Mouse (Mus musculus) intestine, embryonic 16.5 days (tissue): ENCODE results near the gene Gm44502. TPM values are rescaled to one million over a fixed set of nuclear protein-coding genes. Genes with fewer than 3 reads are reported as not detected.

Source experiments
- ATAC-seq: fragments of 200-750 bp; cut with Nextera tagmentation; 2 replicates; pipeline ENCODE4 v1.8.0; 2017; ENCODE audit warnings: moderate TSS enrichment, moderate library complexity
- H3K27ac ChIP-seq: fragments of 300-500 bp; sonication (generic); 2 replicates; pipeline ENCODE4 v1.5.1; 2014; ENCODE audit warnings: mild to moderate bottlenecking, low read length
- H3K27me3 ChIP-seq: fragments of 300-500 bp; sonication (generic); replicated peaks from 2 replicates; pipeline ENCODE4 v1.6.1; 2014; ENCODE audit warnings: low read length, control low read depth, mixed read lengths; ENCODE audit not compliant: control insufficient read depth, insufficient read depth
- H3K36me3 ChIP-seq: fragments of 300-500 bp; sonication (generic); 2 replicates; pipeline ENCODE4 v1.6.1; 2014; ENCODE audit warnings: low read length, control low read depth; ENCODE audit not compliant: control insufficient read depth, insufficient read depth
- H3K4me1 ChIP-seq: fragments of 300-500 bp; sonication (generic); 2 replicates; pipeline ENCODE4 v1.6.1; 2014; ENCODE audit warnings: low read length, control low read depth, mixed read lengths; ENCODE audit not compliant: control insufficient read depth, insufficient read depth
- H3K4me2 ChIP-seq: fragments of 300-500 bp; sonication (generic); 2 replicates; pipeline ENCODE4 v1.6.1; 2014; ENCODE audit warnings: low read depth, low read length, control low read depth
- H3K4me3 ChIP-seq: fragments of 300-500 bp; sonication (generic); 2 replicates; pipeline ENCODE4 v1.5.1; 2014; ENCODE audit warnings: mild to moderate bottlenecking, low read length
- H3K9ac ChIP-seq: fragments of 300-500 bp; sonication (generic); 2 replicates; pipeline ENCODE4 v1.6.1; 2014; ENCODE audit warnings: low read depth, low read length
- H3K9me3 ChIP-seq: fragments of 300-500 bp; sonication (generic); 2 replicates; pipeline ENCODE4 v1.6.1; 2016; ENCODE audit warnings: low read length, control low read depth; ENCODE audit not compliant: control insufficient read depth
- WGBS: fragments of 180-500 bp; shearing (Covaris S2); extraction: QIAGEN DNeasy Blood & Tissue Kit; methylation state at CpG from one replicate; pipeline ENCODE4 v1.1.7; 2014; 5-methylcytosine and 5-hydroxymethylcytosine counted together
- polyA plus RNA-seq: library from polyadenylated mRNA; unstranded; fragments of >200 nt; fragmentation: Nextera tagmentation; extraction: Ambion mirVana; gene quantifications from 2 replicates; pipeline ENCODE4 v1.2.1, GENCODE M21; 2015

The Gm44502 gene
- polyA plus RNA-seq, 1 experiment from 2014 or later: not detected

GRCm38 (mm10) chr15:89396883-89397282, 32.6 kb downstream of the Gm44502 start:
- Histone ChIP-seq H3K9me3 (no peaks in the 10 kb centered on the region), H3K27me3 (no peaks in the 10 kb centered on the region), H3K4me2 (no peak overlapping the region), H3K27ac (no peak overlapping the region; the same call in 1 of the 2 replicates), H3K4me1 (peaks cover 6% of the 10 kb centered on the region; the same call in 1 of the 2 replicates), H3K36me3 (no peaks in the 10 kb centered on the region), H3K4me3 (no peak overlapping the region), H3K9ac (no peak overlapping the region)
- peak; percentile 94 for ATAC-seq
- 68% methylated on average over 4 of the region's 4 CpGs for WGBS

GRCm38 (mm10) chr15:89390081-89390480, 39.4 kb downstream of the Gm44502 start:
- Histone ChIP-seq H3K9me3 (no peaks in the 10 kb centered on the region), H3K4me1 (no peaks in the 10 kb centered on the region), H3K27me3 (peaks cover 3% of the 10 kb centered on the region; the same call in 1 of the 2 replicates), H3K9ac (no peak overlapping the region), H3K36me3 (no peaks in the 10 kb centered on the region), H3K27ac (no peak overlapping the region), H3K4me3 (no peak overlapping the region), H3K4me2 (no peak overlapping the region)
- no peak for ATAC-seq
- 91% methylated on average over 10 of the region's 10 CpGs for WGBS

- WGBS: 42% methylated on average over 12 of the region's 12 CpGs
- Histone ChIP-seq H3K4me2 (no peak overlapping the region), H3K9ac (no peak overlapping the region), H3K4me1 (no peaks in the 10 kb centered on the region), H3K4me3 (no peak overlapping the region), H3K9me3 (no peaks in the 10 kb centered on the region), H3K27me3 (peaks cover 3% of the 10 kb centered on the region), H3K36me3 (no peaks in the 10 kb centered on the region), H3K27ac (no peak overlapping the region)
- ATAC-seq: no peak
These were observed 42.4 kb downstream of the Gm44502 start for GRCm38 (mm10) chr15:89387127-89387526.

GRCm38 (mm10) chr15:89384617-89385016, 44.9 kb downstream of the Gm44502 start, which contains the start of gene Klhdc7b:
TSS of gene Klhdc7b (plus strand) at chr15:89384917.
- 89% methylated on average over 7 of the region's 7 CpGs for WGBS
- H3K9ac ChIP-seq: no peak within 1 kb of the TSS
- no peak within 1 kb of the TSS for H3K27ac ChIP-seq
- peaks cover 9% of the 10 kb centered on the region for H3K27me3 ChIP-seq
- H3K36me3 ChIP-seq: no peaks in the 10 kb centered on the region
- ATAC-seq: no peak
- H3K4me3 ChIP-seq: no peak within 1 kb of the TSS
- no peaks in the 10 kb centered on the region for H3K9me3 ChIP-seq
- H3K4me1 ChIP-seq: no peaks in the 10 kb centered on the region
- no peak within 1 kb of the TSS for H3K4me2 ChIP-seq

GRCm38 (mm10) chr15:89379429-89379828, 50.1 kb downstream of the Gm44502 start:
- WGBS: 11% methylated on average over 10 of the region's 10 CpGs
- ATAC-seq: no peak
- Histone ChIP-seq H3K27ac (no peak overlapping the region), H3K36me3 (no peaks in the 10 kb centered on the region), H3K9me3 (no peaks in the 10 kb centered on the region), H3K4me3 (peak overlapping the region; percentile 44), H3K9ac (peak overlapping the region; percentile 39; the same call in 1 of the 2 replicates), H3K4me1 (peaks cover 20% of the 10 kb centered on the region), H3K4me2 (peak overlapping the region; percentile 78), H3K27me3 (peaks cover 44% of the 10 kb centered on the region)

GRCm38 (mm10) chr15:89378831-89379401, 50.6 kb downstream of the Gm44502 start, which contains the start of gene Odf3b:
TSS of gene Odf3b (minus strand) at chr15:89379282.
- peak within 1 kb of the TSS; percentile 44 for H3K4me3 ChIP-seq
- WGBS: under 1% methylated on average over 33 of the region's 33 CpGs
- H3K4me1 ChIP-seq: peaks cover 23% of the 10 kb centered on the region
- no peaks in the 10 kb centered on the region for H3K9me3 ChIP-seq
- ATAC-seq: peak; percentile 19; the same call in 1 of the 2 replicates
- peak within 1 kb of the TSS; percentile 78 for H3K4me2 ChIP-seq
- H3K27ac ChIP-seq: no peak within 1 kb of the TSS
- peak within 1 kb of the TSS; percentile 39 for H3K9ac ChIP-seq
- H3K27me3 ChIP-seq: peaks cover 44% of the 10 kb centered on the region
- H3K36me3 ChIP-seq: no peaks in the 10 kb centered on the region

GRCm38 (mm10) chr15:89377938-89378828, 51.3 kb downstream of the Gm44502 start:
- Histone ChIP-seq H3K4me2 (peak overlapping the region; percentile 78), H3K9me3 (no peaks in the 10 kb centered on the region), H3K4me1 (peaks cover 23% of the 10 kb centered on the region), H3K27me3 (peaks cover 44% of the 10 kb centered on the region), H3K27ac (no peak overlapping the region), H3K9ac (peak overlapping the region; percentile 39), H3K4me3 (peak overlapping the region; percentile 44), H3K36me3 (no peaks in the 10 kb centered on the region)
- ATAC-seq: no peak
- whole genome bisulfite sequencing: 15% methylated on average over 45 of the region's 46 CpGs

GRCm38 (mm10) chr15:89377362-89377761, 52.1 kb downstream of the Gm44502 start:
- no peaks in the 10 kb centered on the region for H3K9me3 ChIP-seq
- H3K27me3 ChIP-seq: peaks cover 44% of the 10 kb centered on the region
- H3K27ac ChIP-seq: no peak overlapping the region
- H3K4me2 ChIP-seq: peak overlapping the region; percentile 30; the same call in 1 of the 2 replicates
- peaks cover 29% of the 10 kb centered on the region for H3K4me1 ChIP-seq
- WGBS: 3% methylated on average over 18 of the region's 18 CpGs
- ATAC-seq: no peak
- 0 out of 2 replicates have a peak overlapping the region, but pooled peaks have one; percentile 4 for H3K9ac ChIP-seq
- H3K36me3 ChIP-seq: no peaks in the 10 kb centered on the region
- H3K4me3 ChIP-seq: peak overlapping the region; percentile 19; the same call in 1 of the 2 replicates

- ATAC-seq: no peak
- peaks cover 44% of the 10 kb centered on the region for H3K27me3 ChIP-seq
- H3K9ac ChIP-seq: 0 out of 2 replicates have a peak within 1 kb of the TSS, but pooled peaks have one; percentile 4
- H3K4me2 ChIP-seq: peak within 1 kb of the TSS; percentile 30; the same call in 1 of the 2 replicates
- H3K4me3 ChIP-seq: peak within 1 kb of the TSS; percentile 19; the same call in 1 of the 2 replicates
- H3K9me3 ChIP-seq: no peaks in the 10 kb centered on the region
- 23% methylated on average over 16 of the region's 16 CpGs for WGBS
- peaks cover 30% of the 10 kb centered on the region for H3K4me1 ChIP-seq
- H3K27ac ChIP-seq: no peak within 1 kb of the TSS
- peaks cover 2% of the 10 kb centered on the region for H3K36me3 ChIP-seq
These were observed 52.5 kb downstream of the Gm44502 start, which contains the start of gene Tymp for GRCm38 (mm10) chr15:89376957-89377356. TSS of gene Tymp (minus strand) at chr15:89377039.
